Mouse (Mus musculus) liver, embryonic 14.5 days (tissue): ENCODE results near the gene Tmcc3. TPM values are rescaled to one million over a fixed set of nuclear protein-coding genes. Genes with fewer than 3 reads are reported as not detected.
"Not testable (repeated sequence)": the region's sequence is repeated elsewhere in the genome, so short reads cannot be mapped to it uniquely, and the experiment has no call there.

Experiments
- ATAC-seq: fragments of 200-750 bp; cut with Nextera tagmentation; 2 replicates; pipeline ENCODE4 v1.8.0; 2017; ENCODE audit warnings: moderate number of reproducible peaks, mild to moderate bottlenecking, moderate library complexity; ENCODE audit not compliant: insufficient read depth
- DNase-seq, 3 experiments: peaks; one replicate each; pipeline ENCODE4 v3.0.0-alpha.2; 2012 to 2013; ENCODE audit warnings: low read depth in 3 of 3, low spot score in 3 of 3
- H3K27ac ChIP-seq: fragments of 300-500 bp; sonication (generic); 2 replicates; pipeline ENCODE4 v1.5.1; 2014; ENCODE audit warnings: moderate library complexity, mild to moderate bottlenecking, control low read depth, inconsistent platforms
- H3K27me3 ChIP-seq: fragments of 300-500 bp; sonication (generic); 2 replicates; pipeline ENCODE4 v1.6.1; 2014; ENCODE audit warnings: mild to moderate bottlenecking, low read length, moderate library complexity; ENCODE audit not compliant: control insufficient read depth, insufficient read depth
- H3K36me3 ChIP-seq: fragments of 300-500 bp; sonication (generic); replicated peaks from 2 replicates; pipeline ENCODE4 v1.6.1; 2014; ENCODE audit warnings: low read depth; ENCODE audit not compliant: control insufficient read depth, insufficient read depth
- H3K4me1 ChIP-seq, 2 experiments: fragments of 200-500 bp in 1 of 2; fragments of 300-500 bp in 1 of 2; sonication (generic) in 1 of 2; replicated peaks; 2 replicates each; pipeline ENCODE4 v1.6.1; 2012 to 2014; ENCODE audit warnings: antibody characterized with exemption in 1 of 2, inconsistent platforms in 1 of 2, low read length in 1 of 2; ENCODE audit not compliant: control insufficient read depth in 2 of 2, insufficient read depth in 2 of 2
- H3K4me2 ChIP-seq: fragments of 300-500 bp; sonication (generic); 2 replicates; pipeline ENCODE4 v1.6.1; 2014; ENCODE audit warnings: low read depth, mild to moderate bottlenecking, control low read depth, moderate library complexity
- H3K4me3 ChIP-seq, 2 experiments: fragments of 200-500 bp in 1 of 2; fragments of 300-500 bp in 1 of 2; sonication (generic) in 1 of 2; 2 replicates each; pipeline ENCODE4 v1.5.1; 2012 to 2014; ENCODE audit warnings: low read depth in 2 of 2, low read length in 2 of 2, mild to moderate bottlenecking in 2 of 2, control low read depth in 1 of 2, inconsistent platforms in 1 of 2, moderate library complexity in 1 of 2; ENCODE audit not compliant: insufficient read depth in 1 of 2
- H3K9ac ChIP-seq: fragments of 300-500 bp; sonication (generic); replicated peaks from 2 replicates; pipeline ENCODE4 v1.6.1; 2014; ENCODE audit warnings: mild to moderate bottlenecking, control low read depth, moderate library complexity
- H3K9me3 ChIP-seq: fragments of 300-500 bp; sonication (generic); 2 replicates; pipeline ENCODE4 v1.6.1; 2016; ENCODE audit warnings: low read length, mixed read lengths; ENCODE audit not compliant: control insufficient read depth
- CTCF ChIP-seq: IDR thresholded peaks from 2 replicates; pipeline ENCODE4 v1.5.1; 2016; ENCODE audit warnings: antibody characterized with exemption, low read depth, control low read depth
- EP300 ChIP-seq: IDR thresholded peaks from 2 replicates; pipeline ENCODE4 v1.6.1; 2016; ENCODE audit warnings: antibody characterized with exemption, low read depth
- WGBS: fragments of 180-500 bp; shearing (Covaris S2); extraction: QIAGEN DNeasy Blood & Tissue Kit; methylation state at CpG from one replicate; pipeline ENCODE4 v1.1.7; 2014; ENCODE audit not compliant: insufficient replicate concordance; 5-methylcytosine and 5-hydroxymethylcytosine counted together
- polyA plus RNA-seq, 2 experiments: library from polyadenylated mRNA; depleted of rRNA in 1 of 2; stranded (reverse) in 1 of 2; unstranded in 1 of 2; fragments of >200 nt; fragmentation: Nextera tagmentation in 1 of 2; extraction: Ambion mirVana in 1 of 2; gene quantifications; 2 replicates each; pipeline versions ENCODE4 v1.2.1 to v1.2.3; 2012 to 2014

The Tmcc3 gene
- polyA plus RNA-seq, 2 experiments = 1.4 to 2.6 TPM

DNA sequence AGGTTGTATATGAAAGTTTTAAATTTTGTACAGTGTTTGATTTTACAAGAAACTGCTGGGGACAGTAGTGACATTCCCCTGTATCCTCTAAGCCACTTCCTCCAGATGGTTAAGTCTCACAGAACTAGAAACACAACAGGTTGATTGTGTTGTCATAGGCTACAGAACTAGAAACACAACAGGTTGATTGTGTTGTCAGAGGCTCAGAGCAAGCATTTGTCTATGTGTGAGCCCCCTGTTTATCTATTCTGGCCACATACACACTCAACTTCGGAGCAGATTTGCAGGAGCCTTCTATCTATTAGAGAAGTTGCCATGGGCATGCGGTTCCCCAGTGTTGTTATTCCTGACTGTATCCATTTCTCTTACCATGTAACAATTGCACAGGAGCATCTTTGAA, 218.3 kb downstream of the Tmcc3 start:
- Histone ChIP-seq H3K27ac (no peak overlapping the region), H3K9me3 (no peaks in the 10 kb centered on the region), H3K4me1 (peaks cover 24 to 34% of the 10 kb centered on the region in 2 experiments), H3K27me3 (no peaks in the 10 kb centered on the region), H3K9ac (no peak overlapping the region), H3K36me3 (no peaks in the 10 kb centered on the region), H3K4me2 (no peak overlapping the region), H3K4me3 (no peak overlapping the region)
- ATAC-seq (no peak), DNase-seq (no peak)
- whole genome bisulfite sequencing = 42% methylated on average over 2 of the region's 2 CpGs
- TF ChIP-seq CTCF (no peak), EP300 (no peak)

DNA sequence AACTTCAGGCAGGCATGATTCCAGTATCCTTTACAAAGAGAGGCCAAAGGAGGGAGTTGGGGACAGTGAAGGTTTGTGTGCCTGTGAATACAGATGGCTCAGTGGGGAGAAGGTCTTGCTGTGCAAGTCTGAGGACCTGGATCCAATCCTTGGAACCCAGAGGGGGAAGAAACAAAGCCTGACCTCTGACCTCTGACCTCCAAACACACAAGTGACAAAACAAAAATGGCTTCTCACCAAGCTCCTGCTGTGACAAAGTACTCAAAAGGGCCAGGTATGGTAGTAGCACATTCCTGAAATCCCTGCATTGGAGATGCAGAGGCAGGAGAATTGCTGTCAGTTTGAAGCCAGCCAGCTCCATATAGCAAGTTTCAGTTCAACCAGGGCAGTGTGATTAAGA, 219.7 kb downstream of the Tmcc3 start:
- DNase-seq = no peak
- TF ChIP-seq CTCF (no peak), EP300 (no peak)
- Histone ChIP-seq H3K4me1 (peaks cover 19 to 25% of the 10 kb centered on the region in 2 experiments), H3K36me3 (no peaks in the 10 kb centered on the region), H3K4me2 (no peak overlapping the region), H3K9me3 (no peaks in the 10 kb centered on the region), H3K9ac (no peak overlapping the region), H3K27me3 (no peaks in the 10 kb centered on the region), H3K4me3 (no peak overlapping the region), H3K27ac (no peak overlapping the region)
- ATAC-seq = no peak

DNA sequence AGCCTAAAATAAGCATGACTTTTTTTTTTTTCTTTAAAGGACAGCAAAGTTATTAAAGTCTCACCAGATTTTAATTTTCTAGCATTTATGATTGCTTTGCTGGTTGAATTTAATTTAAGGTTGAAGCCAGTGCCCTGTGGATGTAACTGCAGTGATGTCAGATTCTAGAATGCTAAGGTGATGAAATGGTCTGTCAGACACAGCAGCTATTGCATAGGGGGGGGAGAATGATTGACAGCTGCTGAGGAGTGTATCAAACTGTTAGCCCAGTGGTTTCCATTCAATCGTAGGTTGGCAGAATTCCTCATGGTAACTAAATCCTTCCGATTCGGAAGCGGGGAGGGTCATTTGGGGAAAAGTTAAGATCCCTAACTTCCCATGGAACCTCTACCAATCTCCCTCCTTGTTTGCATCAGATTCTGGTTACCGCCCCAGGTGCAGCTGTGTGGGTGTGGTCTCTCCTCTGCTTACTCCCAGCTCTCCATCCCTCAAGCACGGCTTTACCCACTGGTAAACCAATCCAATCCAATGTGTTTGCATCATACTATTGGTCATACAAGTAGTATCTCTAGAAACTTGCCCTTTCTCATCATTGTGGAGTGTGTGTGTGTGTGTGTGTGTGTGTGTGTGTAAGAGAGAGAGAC, 221.5 kb downstream of the Tmcc3 start:
- DNase-seq (no peak), ATAC-seq (no peak)
- Histone ChIP-seq H3K27me3 (no peaks in the 10 kb centered on the region), H3K4me1 (peaks cover 3 to 8% of the 10 kb centered on the region in 2 experiments), H3K27ac (no peak overlapping the region), H3K9ac (no peak overlapping the region), H3K9me3 (no peaks in the 10 kb centered on the region), H3K4me2 (no peak overlapping the region), H3K36me3 (no peaks in the 10 kb centered on the region), H3K4me3 (no peak overlapping the region)
- no peak for TF ChIP-seq CTCF
- TF ChIP-seq EP300 = no peak
- 51% methylated on average over 6 of the region's 6 CpGs for WGBS

DNA sequence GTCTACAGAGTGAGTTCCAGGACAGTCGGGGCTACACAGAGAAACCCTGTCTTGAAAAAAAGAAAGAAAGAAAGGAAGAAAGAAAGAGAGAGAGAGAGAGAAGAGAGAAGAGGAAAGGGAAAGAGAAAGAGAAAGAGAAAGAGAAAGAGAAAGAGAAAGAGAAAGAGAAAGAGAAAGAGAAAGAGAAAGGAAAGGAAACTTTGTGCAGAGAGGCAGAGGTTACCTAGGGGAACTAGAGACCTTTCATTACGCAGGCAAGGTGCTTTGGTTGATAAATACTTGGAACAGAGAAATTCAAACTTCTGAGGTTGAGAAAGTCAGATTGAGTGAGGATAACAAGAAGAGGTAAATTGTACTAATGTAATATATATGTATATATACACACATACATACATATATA, 226.9 kb downstream of the Tmcc3 start:
- not testable (repeated sequence) for H3K4me3 ChIP-seq, H3K9ac ChIP-seq, H3K27me3 ChIP-seq, H3K9me3 ChIP-seq, H3K36me3 ChIP-seq, H3K4me2 ChIP-seq, ATAC-seq, H3K4me1 ChIP-seq, H3K27ac ChIP-seq, DNase-seq
- 70% methylated on average over 2 of the region's 2 CpGs for WGBS

DNA sequence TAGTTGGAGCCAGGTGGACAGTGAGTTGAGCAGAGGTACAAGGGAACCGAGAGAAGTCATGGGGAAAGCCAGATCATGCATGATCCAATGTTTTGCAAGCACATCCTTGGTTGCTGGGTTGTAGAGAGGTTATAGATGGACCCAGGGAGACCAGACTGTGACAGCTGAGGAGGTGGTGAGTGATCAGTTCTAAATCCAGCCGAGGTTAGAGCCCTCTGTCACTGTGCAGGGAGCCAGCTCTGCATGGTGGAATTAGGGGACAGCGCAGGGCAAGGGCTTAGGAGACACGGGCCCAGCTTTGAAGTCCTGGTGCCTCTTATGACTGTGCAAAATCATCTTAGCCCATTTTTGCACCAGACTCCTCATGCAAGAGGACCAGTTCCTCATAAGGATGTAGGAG, 228.5 kb downstream of the Tmcc3 start:
- H3K4me2 ChIP-seq = no peak overlapping the region
- no peak overlapping the region for H3K4me3 ChIP-seq
- no peak for TF ChIP-seq EP300
- TF ChIP-seq CTCF = no peak
- H3K9me3 ChIP-seq = peaks cover 6% of the 10 kb centered on the region
- no peak for DNase-seq
- peaks cover 0 to 2% of the 10 kb centered on the region in 2 experiments; a peak in 1 of 4 replicates for H3K4me1 ChIP-seq
- no peak overlapping the region for H3K9ac ChIP-seq
- H3K27me3 ChIP-seq = no peaks in the 10 kb centered on the region
- ATAC-seq = no peak
- no peaks in the 10 kb centered on the region for H3K36me3 ChIP-seq
- H3K27ac ChIP-seq = no peak overlapping the region
- 58% methylated on average over 4 of the region's 4 CpGs for WGBS
